Mouse (Mus musculus): Measurements from ENCODE around the gene Cd2ap. TPM values are rescaled to one million over a fixed set of nuclear protein-coding genes. Genes with fewer than 3 reads are reported as not detected.

Cd2ap gene
- polyA plus RNA-seq (2014; fragmentation: Nextera tagmentation; extraction: Ambion mirVana) = 37.6 and 40.4 TPM in 2 replicates

GRCm38 (mm10) chr17:42876001-42876903, at the start of gene Cd2ap:
Gene Cd2ap, minus strand, starts transcription at chr17:42876665.
- peak; percentile 98 for ATAC-seq (replicated peaks; ENCODE audit: low FRiP score, low TSS enrichment, low read depth)
- Histone ChIP-seq H3K36me3 (ENCODE audit: control insufficient read depth, insufficient read depth, low read length) (no peaks in the 10 kb centered on the region), H3K27ac (ENCODE audit: low read depth) (peak within 1 kb of the TSS; percentile 96), H3K27me3 (replicated peaks; ENCODE audit: control insufficient read depth, insufficient read depth, low read length) (no peaks in the 10 kb centered on the region), H3K4me2 (ENCODE audit: low read length) (peak within 1 kb of the TSS; percentile 67), H3K9ac (ENCODE audit: low read length) (peak within 1 kb of the TSS; percentile 98), H3K4me1 (replicated peaks; ENCODE audit: control insufficient read depth, insufficient read depth, low read length) (peaks cover 7% of the 10 kb centered on the region), H3K9me3 (ENCODE audit: control insufficient read depth, low read length) (no peaks in the 10 kb centered on the region), H3K4me3 (ENCODE audit: low read depth, low read length) (peak within 1 kb of the TSS; percentile 89)
- WGBS = under 1% methylated on average over 89 of the region's 94 CpGs
- peak; percentile 99 for DNase-seq (ENCODE audit: low spot score)

- Histone ChIP-seq H3K4me2 (ENCODE audit: low read length) (no peak overlapping the region), H3K4me1 (replicated peaks; ENCODE audit: control insufficient read depth, insufficient read depth, low read length) (no peaks in the 10 kb centered on the region), H3K4me3 (ENCODE audit: low read depth, low read length) (no peak overlapping the region), H3K27me3 (replicated peaks; ENCODE audit: control insufficient read depth, insufficient read depth, low read length) (no peaks in the 10 kb centered on the region), H3K9ac (ENCODE audit: low read length) (no peak overlapping the region), H3K27ac (ENCODE audit: low read depth) (no peak overlapping the region), H3K36me3 (ENCODE audit: control insufficient read depth, insufficient read depth, low read length) (no peaks in the 10 kb centered on the region), H3K9me3 (ENCODE audit: control insufficient read depth, low read length) (no peaks in the 10 kb centered on the region)
- ATAC-seq (replicated peaks; ENCODE audit: low FRiP score, low TSS enrichment, low read depth) (no peak), DNase-seq (ENCODE audit: low spot score) (no peak)
- WGBS = 90% methylated on average over 5 of the region's 5 CpGs
Measured at GRCm38 (mm10) chr17:42924731-42925130, 48.3 kb upstream of the Cd2ap start.

GRCm38 (mm10) chr17:42918810-42919209, 42.3 kb upstream of the Cd2ap start:
- Histone ChIP-seq H3K9me3 (ENCODE audit: control insufficient read depth, low read length) (no peaks in the 10 kb centered on the region), H3K9ac (ENCODE audit: low read length) (no peak overlapping the region), H3K27ac (ENCODE audit: low read depth) (no peak overlapping the region), H3K27me3 (replicated peaks; ENCODE audit: control insufficient read depth, insufficient read depth, low read length) (no peaks in the 10 kb centered on the region), H3K4me2 (ENCODE audit: low read length) (no peak overlapping the region), H3K4me3 (ENCODE audit: low read depth, low read length) (no peak overlapping the region), H3K4me1 (replicated peaks; ENCODE audit: control insufficient read depth, insufficient read depth, low read length) (no peaks in the 10 kb centered on the region), H3K36me3 (ENCODE audit: control insufficient read depth, insufficient read depth, low read length) (no peaks in the 10 kb centered on the region)
- 81% methylated on average over 9 of the region's 9 CpGs for WGBS
- ATAC-seq (replicated peaks; ENCODE audit: low FRiP score, low TSS enrichment, low read depth) (no peak), DNase-seq (ENCODE audit: low spot score) (no peak)

- no peak for DNase-seq (ENCODE audit: low spot score)
- H3K4me1 ChIP-seq (replicated peaks; ENCODE audit: control insufficient read depth, insufficient read depth, low read length) = no peaks in the 10 kb centered on the region; the same call in 1 of the 2 replicates
- no peak overlapping the region for H3K4me3 ChIP-seq (ENCODE audit: low read depth, low read length)
- no peak overlapping the region for H3K9ac ChIP-seq (ENCODE audit: low read length)
- no peak overlapping the region for H3K27ac ChIP-seq (ENCODE audit: low read depth)
- H3K27me3 ChIP-seq (replicated peaks; ENCODE audit: control insufficient read depth, insufficient read depth, low read length) = no peaks in the 10 kb centered on the region
- 82% methylated on average over 7 of the region's 7 CpGs for WGBS
- no peaks in the 10 kb centered on the region for H3K36me3 ChIP-seq (ENCODE audit: control insufficient read depth, insufficient read depth, low read length)
- ATAC-seq (replicated peaks; ENCODE audit: low FRiP score, low TSS enrichment, low read depth) = no peak
- H3K4me2 ChIP-seq (ENCODE audit: low read length) = no peak overlapping the region
- H3K9me3 ChIP-seq (ENCODE audit: control insufficient read depth, low read length) = no peaks in the 10 kb centered on the region
Measured at GRCm38 (mm10) chr17:42914726-42915125, 38.3 kb upstream of the Cd2ap start.

GRCm38 (mm10) chr17:42912193-42912592, 35.7 kb upstream of the Cd2ap start:
- H3K36me3 ChIP-seq (ENCODE audit: control insufficient read depth, insufficient read depth, low read length) = no peaks in the 10 kb centered on the region
- WGBS = 63% methylated on average over 6 of the region's 6 CpGs
- H3K4me3 ChIP-seq (ENCODE audit: low read depth, low read length) = no peak overlapping the region
- no peak overlapping the region for H3K9ac ChIP-seq (ENCODE audit: low read length)
- ATAC-seq (replicated peaks; ENCODE audit: low FRiP score, low TSS enrichment, low read depth) (no peak), DNase-seq (ENCODE audit: low spot score) (no peak)
- no peaks in the 10 kb centered on the region for H3K9me3 ChIP-seq (ENCODE audit: control insufficient read depth, low read length)
- no peaks in the 10 kb centered on the region; the same call in 1 of the 2 replicates for H3K4me1 ChIP-seq (replicated peaks; ENCODE audit: control insufficient read depth, insufficient read depth, low read length)
- H3K27ac ChIP-seq (ENCODE audit: low read depth) = no peak overlapping the region
- no peaks in the 10 kb centered on the region for H3K27me3 ChIP-seq (replicated peaks; ENCODE audit: control insufficient read depth, insufficient read depth, low read length)
- H3K4me2 ChIP-seq (ENCODE audit: low read length) = no peak overlapping the region

- no peak overlapping the region for H3K4me3 ChIP-seq (ENCODE audit: low read depth, low read length)
- H3K4me1 ChIP-seq (replicated peaks; ENCODE audit: control insufficient read depth, insufficient read depth, low read length) = no peaks in the 10 kb centered on the region; the same call in 1 of the 2 replicates
- DNase-seq (ENCODE audit: low spot score) (no peak), ATAC-seq (replicated peaks; ENCODE audit: low FRiP score, low TSS enrichment, low read depth) (no peak)
- H3K36me3 ChIP-seq (ENCODE audit: control insufficient read depth, insufficient read depth, low read length) = no peaks in the 10 kb centered on the region
- no peaks in the 10 kb centered on the region for H3K9me3 ChIP-seq (ENCODE audit: control insufficient read depth, low read length)
- H3K27me3 ChIP-seq (replicated peaks; ENCODE audit: control insufficient read depth, insufficient read depth, low read length) = no peaks in the 10 kb centered on the region
- no peak overlapping the region for H3K4me2 ChIP-seq (ENCODE audit: low read length)
- no peak overlapping the region for H3K9ac ChIP-seq (ENCODE audit: low read length)
- no peak overlapping the region for H3K27ac ChIP-seq (ENCODE audit: low read depth)
- WGBS = 71% methylated on average over 3 of the region's 3 CpGs
Measured at GRCm38 (mm10) chr17:42910476-42910875, 34.0 kb upstream of the Cd2ap start.

GRCm38 (mm10) chr17:42909376-42909775, 32.9 kb upstream of the Cd2ap start:
- H3K36me3 ChIP-seq (ENCODE audit: control insufficient read depth, insufficient read depth, low read length) = no peaks in the 10 kb centered on the region
- no peaks in the 10 kb centered on the region; the same call in 1 of the 2 replicates for H3K4me1 ChIP-seq (replicated peaks; ENCODE audit: control insufficient read depth, insufficient read depth, low read length)
- peak; percentile 75 for ATAC-seq (replicated peaks; ENCODE audit: low FRiP score, low TSS enrichment, low read depth)
- WGBS = 41% methylated on average over 9 of the region's 9 CpGs
- H3K4me2 ChIP-seq (ENCODE audit: low read length) = no peak overlapping the region
- H3K9me3 ChIP-seq (ENCODE audit: control insufficient read depth, low read length) = no peaks in the 10 kb centered on the region
- H3K27me3 ChIP-seq (replicated peaks; ENCODE audit: control insufficient read depth, insufficient read depth, low read length) = no peaks in the 10 kb centered on the region
- no peak overlapping the region for H3K9ac ChIP-seq (ENCODE audit: low read length)
- H3K27ac ChIP-seq (ENCODE audit: low read depth) = peak overlapping the region; percentile 74; the same call in 1 of the 2 replicates
- peak; percentile 57 for DNase-seq (ENCODE audit: low spot score)
- no peak overlapping the region for H3K4me3 ChIP-seq (ENCODE audit: low read depth, low read length)

GRCm38 (mm10) chr17:42908744-42909370, 32.4 kb upstream of the Cd2ap start:
- Histone ChIP-seq H3K9ac (ENCODE audit: low read length) (no peak overlapping the region), H3K27ac (ENCODE audit: low read depth) (peak overlapping the region; percentile 74; the same call in 1 of the 2 replicates), H3K27me3 (replicated peaks; ENCODE audit: control insufficient read depth, insufficient read depth, low read length) (no peaks in the 10 kb centered on the region), H3K36me3 (ENCODE audit: control insufficient read depth, insufficient read depth, low read length) (no peaks in the 10 kb centered on the region), H3K9me3 (ENCODE audit: control insufficient read depth, low read length) (no peaks in the 10 kb centered on the region), H3K4me1 (replicated peaks; ENCODE audit: control insufficient read depth, insufficient read depth, low read length) (no peaks in the 10 kb centered on the region; the same call in 1 of the 2 replicates), H3K4me2 (ENCODE audit: low read length) (no peak overlapping the region), H3K4me3 (ENCODE audit: low read depth, low read length) (no peak overlapping the region)
- 53% methylated on average over 9 of the region's 9 CpGs for WGBS
- DNase-seq (ENCODE audit: low spot score) (peak; percentile 69), ATAC-seq (replicated peaks; ENCODE audit: low FRiP score, low TSS enrichment, low read depth) (peak; percentile 95)

Measured in intestine, embryonic 14.5 days (tissue).